Mouse (Mus musculus) liver, postnatal 0 days (tissue): Measurements from ENCODE around the gene Nr1h2.

Experiments used
- CTCF ChIP-seq: sonication (generic); IDR thresholded peaks from 2 replicates; pipeline ENCODE4 v1.5.1; 2016; ENCODE audit warnings: antibody characterized with exemption, low read depth
- EP300 ChIP-seq: IDR thresholded peaks from 2 replicates; pipeline ENCODE4 v1.6.1; 2016; ENCODE audit warnings: antibody characterized with exemption, low read depth, mild to moderate bottlenecking

- TF ChIP-seq CTCF, result no peak
- TF ChIP-seq EP300, result no peak
Observed at GRCm38 (mm10) chr7:44572213-44572701, 18.5 kb upstream of the Nr1h2 start, which contains the start of gene Napsa.
